Mouse (Mus musculus) CH12.LX (cell line): ENCODE data around the gene Mef2d.

Experiments used
- ELF1 ChIP-seq: IDR thresholded peaks from 2 replicates; pipeline ENCODE4 v1.6.1; 2014; ENCODE audit warnings: low read depth, mild to moderate bottlenecking, inconsistent platforms, low read length, improper control_type of control experiment
- TCF12 ChIP-seq: IDR thresholded peaks from 2 replicates; pipeline ENCODE4 v1.6.1; 2014; ENCODE audit warnings: low read depth, mild to moderate bottlenecking, inconsistent platforms, low read length, improper control_type of control experiment

GRCm38 (mm10) chr3:88145952-88146351, 3.8 kb downstream of the Mef2d start:
- no peak for TF ChIP-seq ELF1
- no peak for TF ChIP-seq TCF12
